Mouse (Mus musculus) G1E (cell line): ENCODE results near the gene Tmem56. TPM values are rescaled to one million over a fixed set of nuclear protein-coding genes. Genes with fewer than 3 reads are reported as not detected.

Experiments
- ATAC-seq: 2 replicates; pipeline ENCODE4 v1.8.0; 2016; ENCODE audit warnings: mild to moderate bottlenecking; ENCODE audit not compliant: insufficient number of reproducible peaks, poor library complexity, low FRiP score, severe bottlenecking; ENCODE audit errors: extremely low read depth
- DNase-seq: peaks from one replicate; pipeline ENCODE4 v3.0.0; 2012; ENCODE audit warnings: low spot score
- H3K27me3 ChIP-seq: 2 replicates; pipeline ENCODE4 v1.6.1; 2012; ENCODE audit warnings: mild to moderate bottlenecking, low read length, inconsistent platforms; ENCODE audit not compliant: insufficient read depth
- H3K36me3 ChIP-seq: replicated peaks from 2 replicates; pipeline ENCODE3; 2012; ENCODE audit warnings: mild to moderate bottlenecking, inconsistent platforms
- H3K4me1 ChIP-seq: 2 replicates; pipeline ENCODE4 v1.6.1; 2012; ENCODE audit warnings: low read depth, low read length, inconsistent platforms, mixed read lengths; ENCODE audit not compliant: insufficient read depth
- H3K4me3 ChIP-seq: 2 replicates; pipeline ENCODE4 v1.5.1; 2012; ENCODE audit warnings: low read depth, mild to moderate bottlenecking, inconsistent platforms, low read length, moderate library complexity, mixed read lengths
- H3K9me3 ChIP-seq: replicated peaks from 2 replicates; pipeline ENCODE4 v1.6.1; 2012; ENCODE audit warnings: inconsistent platforms
- CTCF ChIP-seq: IDR thresholded peaks from 2 replicates; pipeline ENCODE4 v1.5.1; 2012; ENCODE audit warnings: low read depth, low read length, inconsistent platforms, mixed read lengths
- GATA1 ChIP-seq: IDR thresholded peaks from 2 replicates; pipeline ENCODE4 v1.6.1; 2012; ENCODE audit warnings: borderline replicate concordance, low read length, inconsistent platforms, mixed read lengths
- GATA2 ChIP-seq: IDR thresholded peaks from 2 replicates; pipeline ENCODE4 v1.6.1; 2012; ENCODE audit warnings: low read depth, low read length, inconsistent platforms, borderline replicate concordance
- POLR2AphosphoS5 ChIP-seq: IDR thresholded peaks from 2 replicates; pipeline ENCODE4 v1.6.1; 2012; ENCODE audit warnings: low read depth, low read length, inconsistent platforms; ENCODE audit not compliant: insufficient replicate concordance
- TAL1 ChIP-seq: conservative IDR thresholded peaks from 2 replicates; pipeline ENCODE4 v1.6.1; 2012; ENCODE audit warnings: low read depth, low read length, inconsistent platforms, mixed read lengths
- polyA plus RNA-seq: library from polyadenylated mRNA; stranded (reverse); fragments of >175 nt; gene quantifications from 2 replicates; pipeline ENCODE4 v1.2.3, GENCODE M21; 2012
- total RNA-seq, 2 experiments: library from RNA; stranded (forward) in 1 of 2; stranded (reverse) in 1 of 2; fragments of 200-1000 nt in 1 of 2; fragments of >200 nt in 1 of 2; fragmentation: Nextera tagmentation in 1 of 2; gene quantifications; 2 replicates each; pipeline ENCODE4 v1.2.3; 2014 to 2017

Gene Tmem56
- total and polyA plus RNA-seq, 3 experiments = 6.7 to 91.0 (median 34.1) TPM

GRCm38 (mm10) chr3:121261251-121261650 lies 21.6 kb downstream of the Tmem56 start:
- peaks cover 29% of the 10 kb centered on the region for H3K36me3 ChIP-seq
- peak overlapping the region; percentile 93; the same call in 1 of the 2 replicates for H3K4me3 ChIP-seq
- no peaks in the 10 kb centered on the region for H3K27me3 ChIP-seq
- H3K4me1 ChIP-seq = peaks cover 79% of the 10 kb centered on the region
- ATAC-seq = no peak
- DNase-seq = no peak
- H3K9me3 ChIP-seq = no peaks in the 10 kb centered on the region
- TF ChIP-seq TAL1 = no peak
- TF ChIP-seq CTCF = no peak
- no peak for TF ChIP-seq GATA2
- TF ChIP-seq POLR2AphosphoS5 = no peak

DNA sequence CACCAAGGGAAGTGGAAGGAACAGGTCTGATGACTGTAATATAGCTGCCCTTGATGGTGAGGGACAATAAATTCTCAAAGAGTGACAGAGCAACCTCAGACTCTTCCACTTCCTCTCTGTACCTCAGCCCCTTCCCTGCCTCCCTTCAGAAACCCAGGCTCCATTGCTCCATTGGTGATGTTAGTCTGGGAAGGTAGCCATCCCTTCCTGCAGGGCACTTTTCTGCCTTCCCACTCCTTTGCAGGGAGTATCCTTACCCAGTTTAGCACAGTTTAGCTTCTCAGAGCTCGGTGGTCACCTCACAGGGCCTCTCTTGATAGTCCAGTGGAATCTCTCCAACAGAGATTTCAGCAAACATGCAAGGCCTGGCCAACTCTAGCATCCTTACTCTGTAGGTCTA lies 22.1 kb downstream of the Tmem56 start:
- TF ChIP-seq POLR2AphosphoS5 (no peak), GATA1 (no peak), TAL1 (no peak), GATA2 (no peak), CTCF (no peak)
- Histone ChIP-seq H3K9me3 (no peaks in the 10 kb centered on the region), H3K4me3 (peak overlapping the region; percentile 93; the same call in 1 of the 2 replicates), H3K27me3 (no peaks in the 10 kb centered on the region), H3K4me1 (peaks cover 81% of the 10 kb centered on the region), H3K36me3 (peaks cover 34% of the 10 kb centered on the region)
- DNase-seq (no peak), ATAC-seq (no peak)

DNA sequence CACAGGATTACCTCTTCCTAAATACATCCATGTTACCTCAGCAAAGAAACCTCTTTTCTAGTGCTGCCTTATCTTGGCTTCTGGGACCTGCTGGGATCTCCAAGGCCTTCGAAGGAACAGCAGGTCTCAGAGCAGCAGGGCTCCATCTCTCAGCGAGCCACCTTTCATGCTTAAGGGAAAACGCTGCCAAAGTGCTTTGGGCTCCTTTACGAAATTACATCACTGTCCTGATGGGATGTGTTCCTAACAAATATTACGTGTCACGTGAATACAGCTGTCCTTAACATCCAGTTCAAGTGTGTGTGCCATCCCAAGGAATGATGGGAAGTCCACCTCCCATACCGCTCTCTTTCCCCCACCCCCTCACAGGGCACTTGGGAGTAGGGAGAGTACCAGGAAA lies 22.9 kb downstream of the Tmem56 start:
- no peak for TF ChIP-seq GATA2
- TF ChIP-seq POLR2AphosphoS5 = no peak
- no peak for TF ChIP-seq GATA1
- no peak for TF ChIP-seq CTCF
- TF ChIP-seq TAL1 = no peak
- H3K36me3 ChIP-seq = peaks cover 41% of the 10 kb centered on the region
- no peaks in the 10 kb centered on the region for H3K27me3 ChIP-seq
- H3K9me3 ChIP-seq = no peaks in the 10 kb centered on the region
- H3K4me3 ChIP-seq = peak overlapping the region; percentile 93
- H3K4me1 ChIP-seq = peaks cover 82% of the 10 kb centered on the region
- DNase-seq (no peak), ATAC-seq (no peak)

GRCm38 (mm10) chr3:121258521-121259478 lies 24.1 kb downstream of the Tmem56 start:
- H3K36me3 ChIP-seq = peaks cover 47% of the 10 kb centered on the region
- no peak for TF ChIP-seq TAL1
- TF ChIP-seq GATA1 = no peak
- no peak for TF ChIP-seq POLR2AphosphoS5
- no peak for TF ChIP-seq GATA2
- no peak for TF ChIP-seq CTCF
- peak overlapping the region; percentile 93; the same call in 1 of the 2 replicates for H3K4me3 ChIP-seq
- no peak for ATAC-seq
- no peak for DNase-seq
- no peaks in the 10 kb centered on the region for H3K9me3 ChIP-seq
- peaks cover 75% of the 10 kb centered on the region for H3K4me1 ChIP-seq
- no peaks in the 10 kb centered on the region for H3K27me3 ChIP-seq

- Histone ChIP-seq H3K4me1 (peaks cover 74% of the 10 kb centered on the region), H3K27me3 (no peaks in the 10 kb centered on the region), H3K36me3 (peaks cover 55% of the 10 kb centered on the region), H3K4me3 (peak overlapping the region; percentile 66; the same call in 1 of the 2 replicates), H3K9me3 (no peaks in the 10 kb centered on the region)
- DNase-seq = no peak
- no peak for TF ChIP-seq GATA2
- TF ChIP-seq TAL1 = no peak
- no peak for ATAC-seq
These were observed 25.5 kb downstream of the Tmem56 start for GRCm38 (mm10) chr3:121257418-121257817.

GRCm38 (mm10) chr3:121256131-121256530 lies 26.8 kb downstream of the Tmem56 start:
- H3K36me3 ChIP-seq = peaks cover 66% of the 10 kb centered on the region
- H3K9me3 ChIP-seq = no peaks in the 10 kb centered on the region
- H3K27me3 ChIP-seq = no peaks in the 10 kb centered on the region
- TF ChIP-seq TAL1 (no peak), GATA2 (no peak), GATA1 (no peak), POLR2AphosphoS5 (no peak), CTCF (no peak)
- DNase-seq (no peak), ATAC-seq (no peak)
- peaks cover 75% of the 10 kb centered on the region for H3K4me1 ChIP-seq
- H3K4me3 ChIP-seq = no peak overlapping the region
